Mouse (Mus musculus): Measurements from ENCODE around the gene Arhgef28.
A peak's percentile ranks its signal among the peaks of the same experiment; 100 is the strongest.

The Arhgef28 gene

DNA sequence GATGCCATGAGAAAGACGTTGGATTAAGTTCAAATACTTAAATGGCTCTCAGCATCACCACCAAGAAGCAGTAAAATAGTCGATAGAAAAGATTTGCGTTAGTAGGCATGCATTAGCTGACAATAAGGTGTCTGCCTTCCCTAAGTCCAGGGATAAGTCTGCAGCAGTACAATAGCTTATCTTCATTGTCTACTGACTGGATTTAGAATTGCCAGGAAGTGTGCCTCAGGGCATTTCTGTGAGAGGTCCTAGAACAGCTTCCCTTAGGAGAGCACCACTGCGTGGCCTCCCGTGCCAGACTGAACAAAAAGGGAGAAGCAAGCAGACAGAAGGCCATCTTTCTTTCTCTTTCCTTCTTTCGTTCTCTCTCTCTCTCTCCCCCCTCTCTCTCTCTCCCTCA, 252.2 kb downstream of the Arhgef28 start:
- no peak for DNase-seq

DNA sequence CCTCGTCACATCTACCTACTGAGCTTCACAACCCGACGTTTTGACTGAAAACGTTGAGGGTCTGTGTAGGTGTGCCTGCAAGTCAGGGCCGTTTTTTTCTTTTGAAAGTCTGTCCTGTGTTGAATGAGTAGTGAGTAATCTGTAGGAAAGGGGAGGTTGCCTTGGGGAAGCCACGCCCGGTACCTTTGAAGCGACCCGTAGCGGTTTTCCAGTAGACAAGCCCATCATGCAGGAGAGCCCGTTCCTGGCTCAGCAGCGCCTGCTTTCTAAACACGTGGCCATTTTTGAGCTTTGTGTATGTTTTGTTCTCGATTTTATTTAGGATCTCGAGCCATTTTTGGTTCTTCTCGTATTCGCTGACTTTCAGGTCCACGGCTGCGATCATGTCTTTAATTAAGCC, 252.7 kb downstream of the Arhgef28 start:
- no peak for DNase-seq

DNA sequence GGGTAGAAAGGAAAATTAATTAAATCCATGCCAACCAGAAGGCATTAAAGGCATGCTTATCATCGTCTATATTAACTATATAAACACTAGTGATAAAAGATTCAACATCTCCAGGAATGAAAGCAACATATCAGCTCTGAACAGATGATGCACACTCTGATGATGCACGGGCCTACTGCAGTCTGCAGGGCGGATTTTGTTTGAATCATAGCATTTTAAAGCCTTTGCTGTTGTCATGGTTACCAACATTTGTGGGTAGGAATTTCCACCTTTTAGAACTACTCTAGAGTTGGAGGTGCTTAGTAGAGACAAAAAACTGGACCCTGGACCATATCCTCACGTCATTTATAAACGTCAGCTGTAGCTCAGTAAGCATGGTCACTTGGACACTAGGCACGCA, 257.4 kb downstream of the Arhgef28 start:
- DNase-seq, result no peak

DNA sequence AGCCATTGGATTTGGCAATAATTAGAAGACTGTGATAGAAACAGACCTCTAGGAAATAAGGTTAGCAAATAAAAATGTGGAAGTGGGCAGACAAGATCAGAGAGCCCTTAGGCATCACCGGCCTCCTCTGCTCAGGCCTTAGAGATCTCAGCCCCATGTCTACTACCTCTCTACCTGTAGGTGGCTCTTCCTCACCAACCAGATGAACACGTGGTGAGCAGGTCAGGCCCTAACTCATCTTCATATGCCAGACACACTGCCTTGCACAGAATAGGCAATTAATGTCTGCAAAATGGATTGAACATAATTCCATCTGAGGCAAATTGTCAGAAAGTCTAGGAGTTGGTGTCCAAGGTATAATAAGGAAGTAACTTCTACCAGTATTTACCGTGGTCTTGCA, 258.6 kb downstream of the Arhgef28 start:
- no peak for DNase-seq

DNA sequence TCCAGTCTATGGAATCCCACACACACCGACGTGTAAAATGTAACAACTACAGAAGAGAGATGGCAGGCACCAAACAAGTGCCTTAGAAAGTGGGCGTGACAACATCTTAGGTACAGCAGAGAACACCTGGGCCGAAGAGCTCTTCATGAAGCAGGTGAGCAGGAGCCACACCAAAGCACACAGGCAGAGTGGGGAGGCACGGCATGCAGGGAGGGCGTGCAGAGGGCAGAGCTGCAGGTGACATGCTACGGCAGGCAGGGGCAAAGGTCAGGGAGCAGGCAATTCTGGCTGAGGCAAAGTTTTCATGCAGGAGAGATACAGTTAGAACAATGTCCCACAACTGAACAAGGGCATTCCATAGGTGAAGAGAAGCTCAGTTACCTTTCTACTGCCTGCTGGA, 259.8 kb downstream of the Arhgef28 start:
- DNase-seq, result no peak

DNA sequence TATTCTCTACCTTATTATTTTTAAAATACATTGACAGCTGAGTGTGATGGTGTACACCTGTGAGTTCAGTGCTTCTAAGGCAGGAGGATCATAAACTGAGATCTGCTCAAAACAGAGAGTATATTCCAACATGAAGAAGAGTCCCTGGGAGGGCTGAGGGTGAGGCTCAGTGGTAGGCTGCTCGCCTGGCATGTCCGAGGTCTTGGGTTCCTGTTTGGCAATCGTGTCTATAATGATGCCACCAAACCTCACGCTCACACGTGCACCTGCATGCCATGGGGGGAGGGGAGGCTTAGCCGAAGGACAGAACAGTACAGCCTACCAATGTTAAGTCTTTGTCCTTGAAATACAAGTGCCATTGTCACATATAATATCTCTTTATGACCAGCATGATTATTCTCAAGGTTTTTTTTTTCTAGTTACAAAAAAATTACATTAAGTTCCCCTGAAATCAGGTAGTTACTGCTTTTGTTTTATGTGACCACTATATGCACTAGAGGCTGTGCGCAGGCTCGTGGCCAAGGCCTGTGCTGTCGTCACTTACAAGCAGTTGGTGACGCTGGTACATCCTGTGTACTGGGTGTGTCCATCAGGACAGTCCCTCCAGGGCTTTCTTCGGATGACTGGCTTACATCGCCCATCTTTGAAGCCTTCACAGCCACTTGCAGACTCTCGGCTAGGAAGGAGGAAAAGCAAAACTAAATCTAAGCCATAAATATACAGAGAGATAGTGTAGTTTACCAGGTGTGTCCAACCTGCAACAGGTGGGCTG, 264.1 kb downstream of the Arhgef28 start:
- DNase-seq, result no peak

DNA sequence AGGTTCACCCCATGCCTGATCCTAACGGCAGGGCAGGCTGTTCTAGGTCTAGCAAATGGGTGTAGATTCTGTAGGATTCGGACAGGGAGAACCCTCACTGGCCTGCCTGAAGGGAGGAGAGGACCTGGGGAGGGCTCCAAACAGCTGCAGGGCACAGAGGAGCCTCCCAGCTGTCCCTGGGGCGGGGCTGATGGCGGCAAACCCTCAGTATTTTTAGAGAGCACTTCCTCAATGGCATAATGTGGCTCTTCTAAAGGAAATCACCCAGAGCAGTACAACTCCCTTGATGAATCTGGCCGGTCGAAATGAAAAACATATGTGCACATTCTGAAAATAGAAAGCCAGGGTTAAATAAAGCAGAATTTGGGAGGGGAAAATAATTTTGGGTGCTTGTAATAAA, 265.1 kb downstream of the Arhgef28 start:
- DNase-seq, result no peak

DNA sequence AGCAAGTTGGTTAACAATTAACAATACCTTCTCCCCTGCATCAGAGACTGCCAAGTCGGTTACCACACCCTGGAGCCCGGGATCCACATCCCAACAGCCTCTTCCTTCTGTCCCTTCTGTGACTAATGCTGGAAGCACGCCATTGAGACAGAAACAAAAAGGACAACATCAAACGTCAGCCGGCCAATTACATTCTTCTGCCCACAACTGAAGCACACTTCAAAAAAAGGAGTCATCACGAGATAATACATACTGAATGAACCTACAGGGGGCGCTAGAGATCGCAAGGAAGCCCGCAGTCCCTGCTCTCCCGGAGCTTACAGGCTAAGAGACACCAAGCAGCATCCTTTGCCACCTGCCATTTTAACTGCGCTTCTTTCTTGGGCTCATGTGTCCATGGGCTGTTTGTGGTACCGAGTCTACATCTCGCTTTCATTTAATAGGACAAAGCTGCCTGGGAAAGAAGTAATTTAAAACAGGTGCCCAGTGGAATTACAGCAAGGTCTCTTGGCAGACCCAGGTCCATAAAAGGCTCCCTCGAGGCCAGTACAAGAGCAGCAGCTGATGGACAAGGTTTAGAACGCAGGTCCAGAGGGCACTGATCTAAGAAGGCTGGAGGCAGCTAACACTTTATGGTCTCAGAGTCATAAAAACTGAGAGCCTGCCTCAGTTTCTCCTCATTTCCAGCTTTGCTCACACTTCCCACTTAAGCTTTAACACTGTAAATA, 266.6 kb downstream of the Arhgef28 start:
- DNase-seq, result peak; percentile 62

DNA sequence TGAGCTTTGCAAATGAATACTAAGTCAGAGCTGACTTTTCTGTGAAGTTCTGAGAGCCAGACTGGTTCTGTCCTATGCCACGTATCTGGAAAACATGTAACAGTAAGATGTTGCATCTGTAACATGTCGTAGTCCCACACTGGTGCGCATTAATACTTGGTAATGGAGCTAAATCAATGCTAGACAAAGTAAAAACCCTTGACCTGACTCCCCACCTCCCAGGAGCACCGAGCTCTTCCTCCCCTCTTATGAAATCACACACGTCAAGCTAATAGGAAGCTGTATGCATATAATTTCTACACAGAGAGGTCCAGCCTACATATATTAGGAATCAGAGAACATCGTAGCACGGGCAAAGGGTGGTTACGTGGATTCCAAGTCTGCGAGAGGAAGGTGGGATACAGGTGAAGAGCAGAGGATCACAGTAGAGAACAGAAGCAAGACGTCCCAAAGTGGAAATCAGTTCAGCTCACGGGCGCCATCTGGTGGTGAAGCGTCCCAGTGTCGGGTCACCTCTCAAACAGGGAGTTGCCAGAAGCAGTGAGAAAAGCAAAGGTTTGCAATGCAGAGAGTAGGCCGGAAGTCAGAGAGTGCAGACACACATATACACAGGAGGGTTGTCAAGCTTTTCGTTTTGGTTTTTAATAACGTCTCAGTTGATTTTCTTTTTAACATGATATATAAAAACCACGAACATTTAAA, 267.5 kb downstream of the Arhgef28 start:
- peak; percentile 95 for DNase-seq

DNA sequence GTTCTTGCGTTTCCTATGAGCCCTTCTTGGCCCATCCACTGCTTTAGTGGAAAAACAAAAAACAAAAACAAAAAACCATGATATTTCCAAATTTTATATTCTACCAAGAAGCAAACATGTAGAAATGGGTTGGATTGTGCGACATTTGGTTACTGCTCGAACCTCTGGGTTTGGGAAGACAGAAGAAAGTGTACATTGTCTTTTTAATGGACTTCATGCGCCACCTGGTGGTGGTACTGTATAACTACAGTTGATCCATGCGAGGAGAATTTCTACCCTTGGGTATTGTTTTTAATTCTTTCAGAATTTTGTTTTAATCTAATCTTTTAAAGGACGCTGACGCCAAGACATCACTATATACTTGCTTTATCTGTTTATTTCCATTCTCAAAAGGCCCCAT, 268.3 kb downstream of the Arhgef28 start:
- DNase-seq, result peak; percentile 78

DNA sequence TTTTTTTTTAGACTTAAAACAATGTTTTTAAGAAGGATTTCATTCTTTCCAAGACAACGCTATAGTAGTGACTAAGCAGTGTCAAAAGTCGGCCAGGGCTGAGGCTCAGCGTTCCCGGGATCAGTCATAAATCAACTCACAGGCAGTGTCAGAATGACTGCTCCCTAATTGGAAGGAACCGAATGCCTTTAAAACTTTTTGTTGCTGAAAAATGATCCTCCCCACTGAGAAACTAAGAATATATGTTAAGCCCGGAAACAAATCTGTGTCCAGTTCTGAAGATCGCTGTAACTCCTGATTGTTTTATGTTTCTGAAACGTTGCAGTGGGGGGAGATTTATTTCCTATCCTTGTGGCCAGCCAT, 278.1 kb downstream of the Arhgef28 start:
- DNase-seq, result peak; percentile 55

DNA sequence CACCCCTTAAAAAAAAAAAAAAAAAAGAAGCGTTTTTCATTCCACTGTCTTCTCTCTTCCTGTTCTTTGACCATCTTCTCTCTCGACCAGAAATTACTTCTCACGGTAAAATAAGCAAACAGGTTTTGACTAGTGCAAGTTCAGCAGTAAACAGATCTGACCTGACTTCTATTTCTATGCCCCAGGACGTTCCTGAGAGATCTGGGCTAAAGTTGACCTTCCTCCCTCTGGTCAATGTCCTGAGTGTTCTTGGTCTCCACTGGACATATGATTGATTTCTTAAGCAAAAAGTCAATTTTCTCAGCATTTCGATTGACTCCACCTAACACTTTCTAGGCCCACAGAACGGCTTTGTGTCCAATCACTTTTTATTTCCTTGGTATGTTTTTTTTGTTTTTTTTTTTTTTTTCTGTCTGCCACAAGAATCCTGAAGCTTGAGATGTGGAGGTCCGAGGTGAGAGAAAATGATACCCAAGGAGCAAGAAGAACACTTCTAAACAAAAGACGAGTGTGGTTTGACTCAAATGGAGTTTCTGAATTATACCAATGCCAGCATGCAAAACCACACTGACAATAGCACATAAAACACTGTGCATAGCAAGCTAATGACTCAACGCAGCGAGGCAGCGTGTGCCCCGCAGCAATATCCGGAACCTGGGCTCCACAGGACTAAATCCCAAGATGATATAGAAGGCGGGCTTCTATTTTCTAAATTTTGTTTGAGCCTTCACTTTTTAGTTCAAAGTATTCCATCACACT, 278.7 kb downstream of the Arhgef28 start:
- no peak for DNase-seq

DNA sequence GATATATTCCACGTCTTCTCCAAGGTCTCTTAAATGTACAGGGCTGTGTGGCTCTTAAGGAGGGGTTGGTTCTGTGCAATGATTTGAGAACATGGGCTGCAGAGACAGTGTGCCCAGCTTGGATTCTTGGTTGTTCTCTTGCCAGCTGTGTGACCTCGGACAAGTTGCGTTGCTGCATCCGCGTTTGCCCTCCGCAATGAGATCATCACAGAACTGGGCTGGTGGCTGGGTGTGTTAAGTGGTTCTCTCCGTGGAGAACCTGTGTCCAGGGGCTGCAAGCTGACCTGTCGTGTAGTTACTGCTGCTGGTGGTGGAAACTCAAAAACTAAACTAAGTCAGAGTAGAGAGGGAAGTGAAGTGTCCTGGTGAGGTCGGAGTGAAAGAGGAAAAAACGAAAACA, 279.9 kb downstream of the Arhgef28 start:
- no peak for DNase-seq

DNA sequence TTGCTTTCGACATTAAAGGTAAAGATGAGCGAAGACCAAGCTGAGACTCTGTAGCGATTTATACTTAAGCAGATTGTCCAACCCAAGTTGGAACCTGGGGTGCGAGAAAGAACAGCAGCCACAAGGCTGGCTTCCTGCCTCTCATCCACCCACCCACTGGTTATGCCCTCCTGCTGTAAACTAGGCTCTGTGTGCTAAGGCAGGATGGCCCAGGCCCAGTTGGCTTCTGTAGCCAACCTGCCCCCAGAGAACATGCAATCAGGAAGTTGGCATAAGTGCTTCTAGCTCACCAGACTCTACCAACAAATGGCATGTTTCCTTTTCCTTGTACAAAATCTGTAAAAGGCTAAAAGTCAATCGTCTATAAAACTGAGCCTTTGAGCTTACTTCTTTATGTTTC, 283.2 kb downstream of the Arhgef28 start:
- DNase-seq, result no peak

DNA sequence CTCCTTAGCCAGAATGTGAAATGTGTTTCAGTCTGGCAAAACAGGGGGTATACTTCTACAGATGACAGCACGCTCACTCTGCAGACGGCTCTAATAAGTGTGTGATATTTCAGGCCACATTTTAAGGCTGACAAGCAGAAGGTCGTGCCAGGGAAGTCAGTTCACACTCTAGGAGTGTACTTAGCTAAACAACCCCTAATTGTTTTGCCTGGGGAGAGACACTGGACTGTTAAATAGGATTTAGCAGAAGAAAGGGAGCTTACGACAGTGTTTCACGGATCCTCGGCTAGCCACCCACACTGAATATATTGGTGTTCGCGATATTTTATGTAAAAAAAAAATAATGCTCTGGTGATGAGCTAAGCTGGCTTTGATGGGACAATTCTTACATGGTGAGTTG, 286.6 kb downstream of the Arhgef28 start:
- no peak for DNase-seq

DNA sequence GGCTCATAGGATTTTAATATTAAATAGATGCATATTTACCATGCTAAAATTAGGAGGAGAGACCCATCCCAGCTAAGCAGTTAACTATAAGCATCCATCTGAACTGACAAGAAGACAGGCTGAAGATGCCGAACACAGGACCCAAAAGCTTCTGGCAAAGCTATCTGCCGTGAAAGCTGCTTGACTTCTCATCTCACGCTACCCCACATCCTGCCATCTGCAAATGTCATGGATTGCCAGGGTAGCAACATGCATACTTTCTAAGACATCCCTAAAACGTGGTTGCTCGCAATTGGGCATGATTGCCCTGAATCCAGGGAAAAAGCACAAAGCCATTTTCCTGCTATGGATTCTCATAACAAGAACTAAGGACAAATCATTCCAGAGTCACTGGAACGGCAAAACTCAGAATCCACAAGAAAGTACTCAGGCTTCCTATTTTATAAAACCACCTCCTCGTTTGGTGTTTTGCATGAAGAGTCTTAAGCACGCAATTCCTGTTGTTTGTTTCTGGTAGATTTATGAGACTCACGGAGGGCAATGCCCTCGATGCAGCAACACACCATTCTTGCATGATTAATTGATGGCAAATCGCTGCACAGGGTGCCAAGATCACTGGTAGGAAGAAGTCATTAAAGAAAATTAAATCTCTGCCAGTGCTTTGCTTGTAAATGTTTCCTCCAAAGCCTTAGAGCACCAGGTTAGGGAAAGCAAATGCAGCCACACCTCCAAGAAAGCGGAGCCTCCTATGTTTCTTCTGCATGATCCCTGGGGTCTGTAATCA, 287.9 kb downstream of the Arhgef28 start:
- no peak for DNase-seq

DNA sequence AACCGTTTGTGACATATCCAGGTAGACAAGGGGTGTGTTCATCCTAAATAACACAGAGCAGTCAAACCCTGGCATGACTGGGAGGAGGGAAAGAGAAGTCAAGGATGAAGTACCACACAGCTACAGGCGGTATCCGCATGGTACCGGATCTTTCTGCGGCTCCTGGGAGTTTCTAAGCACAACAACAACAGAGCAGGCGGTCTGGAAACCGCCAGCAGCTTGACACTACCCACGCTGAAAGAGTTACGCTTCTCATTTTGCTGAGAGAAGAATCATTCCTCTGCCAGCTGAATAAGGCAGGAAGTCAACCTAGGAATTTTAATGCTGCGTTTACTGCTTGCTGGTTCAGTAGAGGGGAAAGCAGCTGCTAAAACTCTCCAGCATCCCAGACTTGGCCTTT, 295.2 kb downstream of the Arhgef28 start:
- DNase-seq, result peak; percentile 44

DNA sequence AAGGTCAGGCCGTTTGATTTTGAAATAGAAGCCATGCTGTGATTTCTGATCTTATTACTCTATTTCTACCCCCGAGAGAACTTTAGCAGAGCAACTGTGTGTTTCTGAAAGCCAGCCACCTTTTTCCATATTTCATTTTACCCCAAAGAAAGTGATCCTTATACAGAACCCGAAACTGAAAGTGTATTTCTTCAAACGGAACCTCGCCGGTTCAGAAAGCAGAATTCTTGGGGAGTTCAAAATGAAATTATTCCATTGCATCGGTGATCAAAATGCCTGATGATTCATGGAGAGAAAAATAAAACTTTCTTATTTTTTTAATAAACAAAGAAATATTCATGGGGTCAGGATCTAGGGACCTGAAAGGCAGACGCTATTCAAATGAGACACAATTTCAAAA, 303.4 kb downstream of the Arhgef28 start:
- DNase-seq, result no peak

DNA sequence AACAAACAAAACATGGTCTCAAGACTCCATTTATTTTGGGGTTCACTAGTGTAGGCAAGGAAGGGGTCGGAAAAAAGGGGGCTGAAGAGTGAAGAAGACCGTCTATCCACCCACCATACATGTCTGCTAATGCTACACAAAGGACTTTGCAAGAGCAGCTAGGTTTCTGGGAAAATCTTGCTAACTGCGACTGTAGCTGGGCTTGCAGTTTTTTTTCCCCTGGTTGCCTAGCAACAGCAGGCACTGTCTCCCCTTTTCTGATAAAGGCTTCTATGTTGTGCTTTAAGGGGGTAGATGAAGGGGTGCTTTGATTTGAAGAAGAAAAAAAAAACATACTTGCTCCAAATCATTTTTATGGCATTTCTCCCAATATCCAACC, 305.9 kb downstream of the Arhgef28 start:
- no peak for DNase-seq

DNA sequence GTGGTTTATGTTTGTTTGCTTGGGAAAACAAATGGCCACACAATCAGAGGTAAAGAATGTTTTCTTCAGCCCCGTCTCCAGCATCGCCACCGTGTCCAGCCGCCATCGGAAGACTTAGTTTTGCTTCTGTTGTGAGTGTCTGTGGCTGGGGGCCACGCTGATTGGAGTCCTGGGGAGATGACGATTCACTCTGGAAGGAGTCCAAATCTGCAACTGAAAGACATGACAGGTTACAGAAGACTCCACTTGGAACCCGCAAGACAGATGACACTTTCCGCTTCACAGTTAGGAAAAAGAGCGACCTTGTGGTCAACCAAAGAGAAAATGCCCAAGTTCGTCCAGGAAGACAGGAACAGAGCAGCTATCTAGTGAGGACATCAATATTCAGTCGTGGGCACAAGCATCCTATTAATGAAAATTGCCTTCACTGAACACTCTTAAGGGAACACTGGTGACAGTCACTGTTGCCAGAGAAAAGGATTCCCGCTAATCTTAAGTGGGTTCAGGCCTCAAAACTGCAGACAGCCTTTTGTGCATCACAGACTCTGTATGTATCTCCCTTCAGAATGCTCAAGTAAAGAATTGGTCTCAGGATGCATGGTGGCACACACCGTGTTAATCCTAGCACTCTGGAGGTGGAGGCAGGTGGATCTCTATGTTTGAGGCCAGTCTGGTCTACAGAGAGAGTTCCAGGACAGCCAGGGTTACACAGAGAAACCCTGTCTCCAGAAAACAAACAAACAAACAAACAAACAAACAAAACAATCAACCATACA, 306.4 kb downstream of the Arhgef28 start:
- DNase-seq, result no peak

DNA sequence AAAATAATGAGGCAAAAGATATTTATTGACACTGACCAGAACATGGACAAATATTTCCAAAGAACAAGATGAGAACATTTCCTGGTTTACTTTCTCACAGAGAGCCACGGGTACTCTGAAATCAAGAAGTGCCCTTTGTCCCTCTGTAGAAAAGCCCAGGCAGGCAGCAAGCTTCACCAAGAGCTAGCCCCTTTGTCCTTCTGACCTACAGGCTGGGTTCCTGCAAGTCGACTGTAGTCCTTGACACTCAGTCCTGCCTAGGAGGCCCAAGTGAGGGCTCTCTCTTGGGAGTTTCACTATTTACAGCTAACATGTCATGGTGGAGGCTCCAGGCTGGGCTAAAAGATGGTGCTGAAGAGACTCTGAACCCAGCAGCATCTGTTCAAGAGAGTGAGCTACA, 307.6 kb downstream of the Arhgef28 start:
- DNase-seq, result no peak

Data from kidney, postnatal 10 days (tissue).